Mouse (Mus musculus) kidney, postnatal 14 days (tissue): ENCODE data around the gene Fkbp15.
A peak's percentile ranks its signal among the peaks of the same experiment; 100 is the strongest.
"Not testable (repeated sequence)": the region's sequence is repeated elsewhere in the genome, so short reads cannot be mapped to it uniquely, and the experiment has no call there.

Experiments
- DNase-seq: peaks from one replicate; pipeline ENCODE4 v3.0.0; 2022; ENCODE audit warnings: mixed read lengths

Gene Fkbp15

DNA sequence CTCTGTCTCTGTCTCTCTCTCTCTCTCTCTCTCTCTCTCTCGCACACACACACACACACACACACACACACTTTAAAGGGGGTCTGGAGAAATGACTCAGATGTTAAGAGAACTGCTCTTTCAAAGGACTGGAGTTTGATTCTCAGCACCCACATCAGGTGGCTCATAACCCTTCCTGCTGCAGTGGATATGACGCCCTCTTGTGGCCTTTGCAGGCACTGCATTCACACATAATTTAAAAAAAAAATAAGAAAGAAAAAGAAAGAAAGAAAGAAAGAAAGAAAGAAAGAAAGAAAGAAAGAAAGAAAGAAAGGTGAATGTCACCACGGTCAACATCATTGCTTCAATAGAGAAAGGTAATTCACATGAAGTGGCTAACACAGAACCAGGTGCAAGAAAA lies 83.1 kb downstream of the Fkbp15 start:
- DNase-seq, result no peak

DNA sequence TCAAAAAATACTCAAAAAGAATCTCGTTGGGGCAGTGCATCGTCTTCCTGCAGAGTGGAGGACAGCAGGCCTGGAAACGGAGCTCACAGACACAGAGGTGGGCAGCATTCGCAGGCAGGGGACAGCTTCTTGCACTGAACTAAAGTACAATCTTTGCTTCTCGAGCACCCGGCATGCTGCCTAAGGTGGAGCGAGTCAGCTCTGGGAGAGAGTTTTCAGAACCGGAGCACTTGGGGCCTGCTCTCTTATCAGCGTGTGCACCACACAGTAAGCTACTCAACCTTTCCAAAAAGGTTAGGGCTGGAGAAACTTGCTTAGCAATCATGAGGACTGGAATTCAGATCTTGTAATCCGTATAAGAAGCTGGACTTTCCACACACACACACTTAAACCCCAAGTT lies 83.7 kb downstream of the Fkbp15 start:
- no peak for DNase-seq

DNA sequence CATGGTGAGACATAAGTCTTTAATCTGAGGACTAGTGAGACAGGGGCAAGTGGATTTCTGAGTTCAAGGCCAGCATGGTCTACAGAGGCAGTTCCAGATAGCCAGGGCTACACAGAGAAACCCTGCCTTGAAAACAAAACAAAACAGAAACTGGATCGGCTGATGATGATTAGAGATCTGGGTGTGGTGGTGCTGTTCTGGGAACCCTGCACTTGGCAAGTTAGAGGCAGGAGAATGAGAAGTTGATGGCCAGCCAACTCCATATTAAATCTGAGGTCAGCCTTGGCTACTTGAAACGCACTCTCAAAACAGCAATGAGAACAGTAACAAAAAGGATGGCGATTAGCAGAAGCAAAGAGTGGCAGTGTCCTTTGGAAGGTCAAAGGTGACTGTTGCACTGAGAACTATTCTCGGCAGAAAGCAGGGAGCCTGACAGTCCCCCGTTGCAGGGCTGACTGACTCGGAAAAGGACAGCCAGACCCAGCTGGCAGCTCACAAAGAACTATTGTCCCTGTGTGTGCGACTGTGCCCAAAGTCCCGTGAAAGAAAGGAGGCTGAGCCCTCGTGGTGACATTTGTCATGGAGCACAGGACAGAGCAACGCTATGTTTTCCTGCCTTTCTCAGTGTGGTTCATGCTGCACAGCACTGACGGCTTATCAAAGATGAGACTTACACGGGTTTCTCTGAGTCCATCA lies 85.4 kb downstream of the Fkbp15 start:
- DNase-seq, result no peak

DNA sequence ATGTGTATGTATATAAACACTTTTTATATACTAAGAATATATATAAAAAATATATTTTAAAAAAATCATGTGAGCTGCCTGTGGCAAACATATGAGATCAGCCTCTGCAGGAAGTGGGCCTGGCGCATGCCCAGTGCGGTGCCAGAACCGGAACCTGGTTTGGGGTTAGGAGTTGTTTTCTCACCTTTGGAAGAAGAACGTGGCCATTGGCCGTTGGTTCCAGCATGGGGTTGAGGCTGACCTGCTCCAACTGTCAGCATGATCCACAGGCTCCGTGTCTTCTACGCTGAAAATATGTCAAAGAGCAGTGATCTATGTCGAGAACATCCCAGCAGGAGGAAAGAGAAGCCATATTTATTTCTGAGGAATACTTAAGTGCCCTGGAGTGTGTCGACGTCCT lies 86.4 kb downstream of the Fkbp15 start:
- no peak for DNase-seq

DNA sequence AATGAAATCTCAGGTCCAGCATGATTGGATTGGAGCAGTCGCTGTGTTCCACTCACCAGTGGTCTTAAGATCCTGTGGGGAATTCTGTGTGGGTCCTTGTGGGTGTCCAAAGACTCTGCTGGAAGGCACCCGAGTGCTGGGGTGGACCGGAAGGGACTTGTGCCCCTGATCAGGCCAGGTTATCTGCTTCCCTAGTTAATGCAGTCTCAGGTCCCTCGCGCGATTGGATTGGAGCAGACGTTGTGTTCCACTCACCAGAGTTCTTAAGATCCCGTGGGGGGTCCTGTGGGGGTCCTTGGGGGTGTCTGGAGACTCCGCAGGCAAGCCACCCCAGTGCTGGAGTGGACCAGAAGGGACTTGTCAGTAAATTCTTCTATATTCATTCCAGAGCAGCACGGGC lies 87.7 kb downstream of the Fkbp15 start:
- DNase-seq, result no peak

DNA sequence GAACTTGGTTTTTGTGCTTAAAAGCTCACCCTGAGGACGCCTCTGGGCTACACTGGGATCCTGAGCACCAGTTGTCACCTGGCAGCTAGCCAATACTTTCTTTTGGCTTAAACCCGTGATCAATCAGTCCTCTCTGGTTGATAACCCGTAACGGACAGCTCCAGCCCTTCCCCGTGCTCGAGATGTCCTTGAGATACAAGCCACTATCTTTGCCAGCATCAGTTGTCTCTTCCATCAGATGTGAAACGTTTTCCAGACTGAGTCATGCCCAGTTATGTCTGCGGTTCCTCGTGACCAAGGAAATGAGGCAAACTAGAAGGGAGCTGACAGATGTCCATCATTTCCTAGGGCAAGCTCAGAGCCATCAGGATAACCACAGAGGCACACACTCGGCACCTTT lies 93.2 kb downstream of the Fkbp15 start:
- DNase-seq, result no peak

DNA sequence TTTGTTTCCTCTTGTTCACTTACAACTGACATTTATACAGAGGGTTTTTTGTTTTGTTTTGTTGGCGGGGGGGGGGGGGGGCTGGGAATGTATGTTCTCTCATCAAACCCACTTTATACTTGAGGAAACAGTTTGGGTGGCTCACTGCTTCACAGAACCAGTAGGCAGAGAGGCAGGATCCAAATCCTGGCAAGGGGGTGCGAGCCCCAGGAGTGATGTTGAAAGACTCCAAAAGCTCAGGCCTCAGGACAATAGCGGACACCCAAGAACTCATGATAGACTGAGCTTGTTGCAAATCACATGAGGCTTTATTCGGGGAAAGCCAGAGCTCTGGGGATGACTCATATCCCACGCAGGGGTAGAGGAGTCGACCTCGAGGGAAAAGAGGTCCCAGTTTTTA lies 94.3 kb downstream of the Fkbp15 start:
- not testable (repeated sequence) for DNase-seq

DNA sequence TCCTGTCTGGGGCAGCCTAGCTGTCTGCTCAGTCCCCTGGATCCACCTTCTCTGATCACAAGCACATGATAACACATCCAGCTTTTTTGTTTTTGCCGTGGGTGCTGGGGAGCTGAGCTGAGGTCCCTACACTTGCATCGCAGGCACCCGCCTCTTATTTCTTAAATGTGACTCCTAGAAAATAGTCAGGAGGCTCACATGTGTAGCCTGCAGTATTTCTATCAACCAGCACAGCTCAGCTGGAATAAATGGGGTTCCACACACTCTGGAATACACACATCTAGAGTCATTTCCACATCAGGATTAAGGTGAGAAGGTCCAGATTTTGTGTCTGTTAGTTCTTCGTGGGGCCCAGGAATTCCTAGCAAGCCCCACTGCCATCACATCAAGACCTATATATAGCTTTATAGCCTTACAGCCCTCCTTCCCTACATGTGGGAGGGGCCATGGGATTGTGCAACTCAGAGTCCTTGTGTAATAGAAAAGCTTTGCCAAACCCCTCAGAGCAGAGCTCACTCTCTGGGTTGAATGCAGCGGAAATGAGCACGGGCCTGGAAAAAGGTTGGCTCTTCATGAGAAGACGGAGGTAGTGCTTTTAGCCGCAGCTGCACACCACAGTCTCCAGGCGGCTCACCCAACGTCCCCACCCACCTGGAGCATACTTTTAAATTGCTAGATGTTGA lies 95.1 kb downstream of the Fkbp15 start:
- DNase-seq, result no peak

DNA sequence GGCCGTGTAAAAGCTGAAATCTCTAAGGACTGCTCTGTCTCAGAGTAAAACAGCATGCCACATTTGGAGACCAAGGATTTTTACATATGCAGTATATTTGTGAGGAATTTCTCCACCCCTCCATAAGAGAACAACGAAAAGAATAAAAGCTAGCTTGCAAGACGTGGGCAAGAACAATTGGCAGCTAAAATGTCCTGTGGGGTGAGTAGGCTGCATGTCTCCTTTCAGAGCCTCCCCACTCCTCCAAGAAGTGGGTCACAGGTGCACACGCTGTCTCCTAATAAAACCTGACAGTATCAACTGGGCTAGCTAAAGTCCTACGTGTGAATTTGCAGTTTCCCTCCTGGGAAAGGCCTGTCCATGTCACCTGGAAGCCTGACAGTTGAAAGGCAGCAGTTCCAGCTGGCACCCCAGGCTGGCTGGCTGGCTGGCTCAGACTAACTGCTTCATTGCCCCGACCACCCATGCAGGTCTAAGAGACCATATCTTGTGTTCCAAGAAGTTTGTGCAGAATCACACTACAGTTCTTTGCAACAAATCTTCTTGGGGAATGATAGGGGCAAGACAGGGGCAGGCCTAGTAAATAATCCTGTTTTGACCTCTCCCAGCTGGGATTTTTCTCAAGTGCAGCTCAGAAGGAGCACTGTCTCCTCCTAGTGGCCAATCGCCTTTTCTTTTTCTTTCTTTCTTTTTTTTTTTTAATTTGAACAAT lies 97.1 kb downstream of the Fkbp15 start:
- DNase-seq, result peak; percentile 27

DNA sequence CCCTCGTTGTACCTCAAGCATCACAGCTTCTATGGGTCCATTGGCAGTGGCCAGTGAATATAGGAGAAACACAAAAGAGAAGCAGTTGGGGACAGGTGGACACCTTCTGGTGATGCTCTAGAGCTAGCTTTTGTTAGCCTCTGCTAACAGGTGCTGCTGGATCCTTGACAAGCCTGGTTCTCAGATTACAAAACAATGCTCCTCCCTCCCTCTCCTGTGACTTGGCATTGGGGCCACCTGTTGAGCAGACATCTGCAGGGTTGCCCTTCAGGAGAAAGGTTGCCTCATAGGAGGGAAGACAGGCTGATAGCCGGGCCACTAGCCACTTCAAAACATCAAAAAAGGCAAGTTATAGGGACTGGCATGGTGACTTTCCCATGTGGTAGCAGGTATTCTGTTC lies 98.1 kb downstream of the Fkbp15 start, which contains the start of gene Slc31a2:
Gene Slc31a2 (plus strand): TSS at position 287 of the 400 bp plus-strand sequence.
- DNase-seq, result no peak

DNA sequence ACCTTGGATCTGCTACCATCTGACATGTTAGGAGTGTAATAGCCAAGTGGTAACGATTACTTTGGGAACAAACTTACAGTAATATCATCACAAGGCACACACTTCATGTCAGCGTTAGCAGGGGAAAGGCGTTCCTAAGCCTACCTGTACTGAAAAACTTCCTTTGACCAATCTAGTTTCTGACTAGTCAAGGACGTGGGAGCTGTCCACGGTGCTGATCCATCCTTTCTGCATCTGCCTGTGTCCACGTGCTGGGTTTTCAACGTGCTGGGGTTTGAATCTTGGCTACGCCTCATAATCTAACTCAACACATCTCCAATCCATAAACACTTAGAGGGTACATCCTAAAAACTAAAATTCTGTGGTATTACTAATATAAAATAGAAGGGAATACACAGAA lies 103.4 kb downstream of the Fkbp15 start:
- DNase-seq, result peak; percentile 51

DNA sequence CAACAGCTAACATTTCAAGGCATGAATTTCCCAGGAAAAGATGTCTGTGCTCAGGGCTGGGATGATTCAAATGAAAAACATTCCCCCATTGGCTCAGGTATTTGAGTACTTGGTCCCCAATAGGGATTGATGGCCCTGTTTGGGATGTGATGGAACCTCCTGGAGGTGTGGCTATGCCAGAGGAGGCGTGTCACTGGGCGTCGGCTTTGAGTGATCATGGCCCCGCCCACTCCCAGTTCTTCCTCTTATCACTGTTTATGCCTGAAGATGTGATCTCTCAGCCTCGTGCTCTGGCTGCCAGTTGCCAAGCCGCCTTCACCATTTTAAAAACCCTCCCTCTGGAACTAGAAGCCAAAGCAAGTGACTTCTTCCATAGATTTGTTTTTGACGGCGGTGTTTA lies 105.8 kb downstream of the Fkbp15 start:
- DNase-seq, result no peak

DNA sequence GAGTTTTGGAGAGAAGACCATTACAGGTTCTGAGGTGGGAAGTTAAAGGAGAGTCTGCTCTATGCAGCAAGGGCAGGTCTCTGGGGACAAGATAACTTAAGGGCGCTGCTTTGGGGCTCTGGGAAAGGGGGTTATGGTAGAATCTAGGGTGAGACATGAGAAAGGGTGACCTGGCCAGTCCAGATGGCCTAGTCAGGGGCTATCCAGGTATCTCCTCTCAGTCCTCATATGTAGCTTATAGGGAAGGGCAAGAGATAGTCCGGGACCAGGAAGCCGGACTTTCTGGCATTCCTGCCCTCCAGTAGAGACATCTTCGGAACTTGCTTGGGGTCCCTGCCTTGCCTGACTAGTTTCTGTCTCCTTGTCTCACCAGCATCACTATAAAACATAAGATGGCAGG lies 108.6 kb downstream of the Fkbp15 start:
- no peak for DNase-seq

DNA sequence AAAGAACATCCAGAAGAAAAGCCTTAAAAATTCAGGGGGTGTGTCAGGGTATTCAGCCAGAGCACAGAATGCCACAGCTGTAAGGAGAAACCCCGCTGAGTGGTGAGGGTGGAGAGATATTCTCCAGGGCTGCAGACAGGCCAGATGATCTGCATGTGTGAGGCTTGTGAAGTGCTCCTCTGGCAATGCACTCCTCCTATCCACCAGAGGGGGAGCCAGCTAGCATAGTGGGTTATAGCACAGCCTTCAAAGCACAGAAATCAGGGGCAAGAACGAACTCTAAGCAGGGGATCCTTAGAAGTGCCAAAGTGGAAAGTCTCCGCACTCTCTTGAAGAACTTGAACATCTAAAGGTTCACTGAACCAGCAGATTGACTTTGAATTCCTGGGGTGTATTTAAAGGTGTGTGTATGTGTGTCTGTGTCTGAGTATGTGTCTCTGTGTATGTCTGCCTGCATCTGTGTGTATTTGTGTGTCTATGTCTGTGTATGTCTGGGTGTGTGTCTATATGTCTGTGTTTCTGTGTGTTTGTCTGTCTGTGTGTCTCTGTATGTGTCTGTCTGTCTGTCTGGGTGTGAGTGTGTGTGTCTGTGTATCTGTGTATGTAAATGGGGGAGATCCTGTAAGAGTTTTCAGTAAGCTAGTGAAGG lies 109.3 kb downstream of the Fkbp15 start:
- no peak for DNase-seq
